Mouse (Mus musculus) hindbrain, postnatal 0 days (tissue): Measurements from ENCODE around the gene Htr2a. TPM values are rescaled to one million over a fixed set of nuclear protein-coding genes. Genes with fewer than 3 reads are reported as not detected.

Experiments used
- ATAC-seq: fragments of 200-750 bp; cut with Nextera tagmentation; 2 replicates; pipeline ENCODE4 v1.8.0; 2017; ENCODE audit warnings: mild to moderate bottlenecking, moderate TSS enrichment, moderate library complexity
- DNase-seq: peaks from one replicate; pipeline ENCODE4 v3.0.0-alpha.2; 2015; ENCODE audit warnings: low spot score
- H3K27ac ChIP-seq: fragments of 300-500 bp; sonication (generic); 2 replicates; pipeline ENCODE4 v1.5.1; 2014; ENCODE audit warnings: mild to moderate bottlenecking
- H3K27me3 ChIP-seq: fragments of 300-500 bp; sonication (generic); 2 replicates; pipeline ENCODE4 v1.6.1; 2014; ENCODE audit warnings: low read length, mixed read lengths; ENCODE audit not compliant: insufficient read depth
- H3K36me3 ChIP-seq: fragments of 300-500 bp; sonication (generic); 2 replicates; pipeline ENCODE4 v1.6.1; 2014; ENCODE audit warnings: low read length, mixed read lengths; ENCODE audit not compliant: insufficient read depth
- H3K4me1 ChIP-seq: fragments of 300-500 bp; sonication (generic); 2 replicates; pipeline ENCODE4 v1.6.1; 2014; ENCODE audit warnings: antibody characterized with exemption, low read length, mixed read lengths; ENCODE audit not compliant: insufficient read depth
- H3K4me2 ChIP-seq: fragments of 300-500 bp; sonication (generic); 2 replicates; pipeline ENCODE4 v1.6.1; 2014; ENCODE audit warnings: low read depth, mild to moderate bottlenecking, low read length, moderate library complexity, mixed read lengths
- H3K4me3 ChIP-seq: fragments of 300-500 bp; sonication (generic); 2 replicates; pipeline ENCODE4 v1.5.1; 2014; ENCODE audit warnings: low read length
- H3K9ac ChIP-seq: fragments of 300-500 bp; sonication (generic); replicated peaks from 2 replicates; pipeline ENCODE4 v1.6.1; 2014; ENCODE audit warnings: mild to moderate bottlenecking, low read length, moderate library complexity, mixed read lengths
- H3K9me3 ChIP-seq: fragments of 300-500 bp; sonication (generic); 2 replicates; pipeline ENCODE4 v1.6.1; 2016; ENCODE audit warnings: low read length, mixed read lengths
- CTCF ChIP-seq: IDR thresholded peaks from 2 replicates; pipeline ENCODE4 v1.5.1; 2016; ENCODE audit warnings: antibody characterized with exemption, control low read depth, low read depth
- WGBS: fragments of 180-500 bp; shearing (Covaris S2); extraction: QIAGEN DNeasy Blood & Tissue Kit; methylation state at CpG from one replicate; pipeline ENCODE4 v1.1.7; 2014; 5-methylcytosine and 5-hydroxymethylcytosine counted together
- polyA plus RNA-seq: library from polyadenylated mRNA; unstranded; fragments of >200 nt; fragmentation: Nextera tagmentation; extraction: Ambion mirVana; gene quantifications from 2 replicates; pipeline ENCODE4 v1.2.1, GENCODE M21; 2015
- total RNA-seq: library from RNA; depleted of rRNA; stranded (reverse); fragments of >200 nt; gene quantifications from 2 replicates; pipeline ENCODE4 v1.2.3, GENCODE M21; 2014

Htr2a gene
- total and polyA plus RNA-seq, 2 experiments from 2014 or later = 2.4 to 8.3 TPM

DNA sequence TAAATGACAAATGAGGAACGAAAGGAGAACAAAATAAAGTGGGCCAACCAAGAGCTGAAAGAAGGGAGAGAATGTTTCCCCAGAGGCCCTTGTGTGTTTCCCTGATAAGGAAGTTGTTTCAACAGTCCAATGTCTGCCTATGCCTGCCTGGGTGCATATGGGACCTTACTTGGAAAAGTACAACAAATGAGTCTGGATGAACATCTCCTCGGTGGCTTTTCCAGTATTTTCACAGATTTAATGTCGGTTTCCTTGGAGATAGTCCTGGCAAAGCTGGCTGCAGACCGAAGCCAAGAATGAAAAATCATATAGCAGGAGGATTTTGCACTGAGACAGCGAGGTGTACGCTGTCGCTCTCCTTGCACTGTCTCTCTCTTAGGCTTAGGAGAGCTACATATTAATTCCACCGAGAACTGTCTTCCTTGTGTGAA, 18.8 kb downstream of the Htr2a start:
- no peaks in the 10 kb centered on the region for H3K4me1 ChIP-seq
- 66% methylated on average over 8 of the region's 8 CpGs for WGBS
- no peaks in the 10 kb centered on the region for H3K36me3 ChIP-seq
- H3K4me2 ChIP-seq = no peak overlapping the region
- no peaks in the 10 kb centered on the region for H3K27me3 ChIP-seq
- no peak overlapping the region for H3K9ac ChIP-seq
- H3K4me3 ChIP-seq = no peak overlapping the region
- H3K9me3 ChIP-seq = no peaks in the 10 kb centered on the region
- no peak overlapping the region for H3K27ac ChIP-seq
- ATAC-seq = no peak
- no peak for TF ChIP-seq CTCF
- no peak for DNase-seq

- Histone ChIP-seq H3K9ac (no peak overlapping the region), H3K4me2 (no peak overlapping the region), H3K4me1 (no peaks in the 10 kb centered on the region), H3K27me3 (no peaks in the 10 kb centered on the region), H3K27ac (no peak overlapping the region), H3K9me3 (no peaks in the 10 kb centered on the region), H3K36me3 (no peaks in the 10 kb centered on the region), H3K4me3 (no peak overlapping the region)
- ATAC-seq (no peak), DNase-seq (no peak)
- TF ChIP-seq CTCF = no peak
- WGBS = 81% methylated on average over 10 of the region's 10 CpGs
Measured at GRCm38 (mm10) chr14:74672137-74673019, 31.7 kb downstream of the Htr2a start.

- TF ChIP-seq CTCF = no peak
- H3K27me3 ChIP-seq = no peaks in the 10 kb centered on the region
- no peak overlapping the region for H3K4me3 ChIP-seq
- WGBS = 74% methylated on average over 3 of the region's 3 CpGs
- no peaks in the 10 kb centered on the region for H3K4me1 ChIP-seq
- ATAC-seq (no peak), DNase-seq (no peak)
- H3K36me3 ChIP-seq = no peaks in the 10 kb centered on the region
- no peaks in the 10 kb centered on the region for H3K9me3 ChIP-seq
- no peak overlapping the region for H3K4me2 ChIP-seq
- H3K27ac ChIP-seq = no peak overlapping the region
- no peak overlapping the region for H3K9ac ChIP-seq
Measured at GRCm38 (mm10) chr14:74673020-74673350, 32.3 kb downstream of the Htr2a start.

DNA sequence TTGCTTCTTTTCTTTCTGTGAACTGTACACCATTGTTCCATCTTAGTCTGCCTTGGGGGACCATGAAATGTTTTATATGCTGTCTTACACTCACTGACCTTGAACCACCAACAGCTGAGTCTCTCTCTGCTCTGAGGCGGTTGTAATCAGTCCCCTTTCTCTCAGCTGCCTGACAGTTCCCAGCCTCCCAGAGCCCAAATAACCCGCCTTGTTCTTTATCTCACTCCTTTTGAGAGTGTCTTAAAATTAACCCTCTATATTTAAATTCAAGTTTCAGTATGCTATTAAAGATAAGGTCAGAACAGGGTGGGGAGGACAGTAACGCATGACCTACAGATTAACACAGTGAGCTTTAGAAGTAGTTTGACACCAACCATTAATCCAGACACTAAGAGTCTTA, 32.9 kb downstream of the Htr2a start:
- 75% methylated on average over 3 of the region's 3 CpGs for WGBS
- Histone ChIP-seq H3K4me3 (no peak overlapping the region), H3K27ac (no peak overlapping the region), H3K36me3 (no peaks in the 10 kb centered on the region), H3K27me3 (no peaks in the 10 kb centered on the region), H3K9ac (no peak overlapping the region), H3K4me2 (no peak overlapping the region), H3K4me1 (no peaks in the 10 kb centered on the region), H3K9me3 (no peaks in the 10 kb centered on the region)
- no peak for TF ChIP-seq CTCF
- ATAC-seq (no peak), DNase-seq (no peak)

DNA sequence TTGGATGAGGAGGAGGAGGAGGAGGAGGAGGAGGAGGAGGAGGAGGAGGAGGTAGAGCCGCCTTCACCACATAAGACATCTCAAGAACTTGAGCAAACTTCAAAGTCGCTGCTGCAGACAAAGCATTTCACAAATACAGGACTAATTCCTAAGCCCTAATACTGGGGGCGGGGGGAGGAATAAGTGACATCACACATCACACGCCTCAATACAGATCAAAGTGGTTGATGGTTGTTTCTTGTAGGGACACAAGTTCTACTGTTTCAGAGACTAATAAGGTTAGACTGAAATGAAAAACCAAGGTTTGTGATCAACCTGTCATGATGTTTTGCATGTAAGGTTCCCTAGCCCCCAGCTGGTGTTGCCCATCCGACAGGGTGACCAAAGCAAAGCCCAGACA, 39.2 kb downstream of the Htr2a start:
- no peaks in the 10 kb centered on the region for H3K4me1 ChIP-seq
- no peak overlapping the region for H3K9ac ChIP-seq
- no peak overlapping the region for H3K4me2 ChIP-seq
- H3K36me3 ChIP-seq = no peaks in the 10 kb centered on the region
- TF ChIP-seq CTCF = no peak
- WGBS = 93% methylated on average over 5 of the region's 5 CpGs
- no peak overlapping the region for H3K4me3 ChIP-seq
- ATAC-seq (no peak), DNase-seq (no peak)
- no peaks in the 10 kb centered on the region for H3K9me3 ChIP-seq
- no peaks in the 10 kb centered on the region for H3K27me3 ChIP-seq
- no peak overlapping the region for H3K27ac ChIP-seq

DNA sequence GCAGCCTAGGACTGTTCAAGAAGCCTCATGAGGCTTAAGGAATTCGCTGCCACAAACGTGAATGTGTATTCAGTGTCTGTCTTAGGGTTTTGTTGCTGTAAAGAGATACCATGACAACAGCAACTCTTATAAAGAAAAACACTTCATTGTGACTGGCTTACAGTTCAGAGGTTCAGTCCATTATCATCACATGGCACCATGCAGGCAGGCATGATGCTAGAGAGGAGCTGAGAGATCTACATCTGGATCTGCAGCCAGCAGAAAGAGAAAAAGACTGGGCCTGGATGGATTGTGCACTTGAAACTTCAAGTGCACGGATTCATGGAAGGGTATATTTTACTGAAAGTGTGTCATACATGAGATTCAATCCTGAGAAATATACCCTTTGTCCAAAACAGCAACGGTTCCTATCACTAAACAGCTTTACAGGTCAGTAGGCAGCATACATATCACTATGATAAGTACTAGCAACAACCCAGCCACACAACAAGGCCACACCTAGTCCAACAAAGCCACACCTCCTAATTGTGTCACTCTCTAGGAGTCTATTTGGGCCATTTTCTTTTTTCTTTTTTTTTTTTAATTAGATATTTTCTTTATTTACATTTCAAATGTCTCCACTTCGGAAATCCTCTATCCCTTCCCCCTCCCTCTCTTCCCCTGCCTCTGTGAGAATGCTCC, 43.8 kb downstream of the Htr2a start:
- Histone ChIP-seq H3K4me3 (no peak overlapping the region), H3K27me3 (no peaks in the 10 kb centered on the region), H3K9me3 (no peaks in the 10 kb centered on the region), H3K4me2 (no peak overlapping the region), H3K36me3 (no peaks in the 10 kb centered on the region), H3K9ac (no peak overlapping the region), H3K27ac (no peak overlapping the region), H3K4me1 (no peaks in the 10 kb centered on the region)
- ATAC-seq = no peak
- 77% methylated on average over 5 of the region's 5 CpGs for WGBS
- no peak for TF ChIP-seq CTCF
- DNase-seq = no peak

DNA sequence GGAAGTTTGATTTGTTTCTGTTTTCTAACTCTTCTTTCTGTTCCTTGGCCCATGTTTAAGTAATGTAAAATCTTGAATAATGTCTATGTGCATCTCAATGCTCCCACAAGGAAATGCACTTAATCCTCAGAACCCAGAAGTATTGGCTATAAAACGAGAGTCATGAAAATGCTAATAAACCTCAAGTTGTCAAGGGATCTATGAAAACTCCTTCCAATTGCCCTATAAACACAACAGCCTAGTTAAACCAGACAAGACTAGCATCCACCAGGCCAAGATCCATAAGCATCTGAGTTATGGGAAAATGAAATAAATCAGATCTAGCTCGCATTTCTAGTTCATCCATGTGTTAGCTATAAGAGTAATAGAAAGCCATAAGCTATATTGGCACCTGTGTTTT, 51.3 kb downstream of the Htr2a start:
- 83% methylated on average over 2 of the region's 2 CpGs for WGBS
- no peak for TF ChIP-seq CTCF
- DNase-seq = no peak
- H3K27ac ChIP-seq = no peak overlapping the region
- H3K9ac ChIP-seq = no peak overlapping the region
- ATAC-seq = no peak
- no peaks in the 10 kb centered on the region for H3K4me1 ChIP-seq
- no peak overlapping the region for H3K4me2 ChIP-seq
- H3K4me3 ChIP-seq = no peak overlapping the region
- no peaks in the 10 kb centered on the region for H3K27me3 ChIP-seq
- H3K36me3 ChIP-seq = no peaks in the 10 kb centered on the region
- no peaks in the 10 kb centered on the region for H3K9me3 ChIP-seq
